Mouse (Mus musculus): Measurements from ENCODE around the gene Wasf3. TPM values are rescaled to one million over a fixed set of nuclear protein-coding genes. Genes with fewer than 3 reads are reported as not detected.
"Not testable (repeated sequence)": the region's sequence is repeated elsewhere in the genome, so short reads cannot be mapped to it uniquely, and the experiment has no call there.

Gene Wasf3
- polyA plus RNA-seq, 1 experiment from 2014 or later: 1.0 TPM

- WGBS: 72% methylated on average over 11 of the region's 11 CpGs
Observed at GRCm38 (mm10) chr5:146451592-146452254, 66.9 kb downstream of the Wasf3 start.

GRCm38 (mm10) chr5:146453556-146453955 is 68.8 kb downstream of the Wasf3 start:
- no peak for ATAC-seq (ENCODE audit: low read depth)
- H3K27me3 ChIP-seq (ENCODE audit: control insufficient read depth, insufficient read depth, low read depth, low read length): no peaks in the 10 kb centered on the region
- no peak overlapping the region for H3K27ac ChIP-seq (ENCODE audit: low read length)
- H3K4me1 ChIP-seq (replicated peaks; ENCODE audit: control insufficient read depth, insufficient read depth, low read length): no peaks in the 10 kb centered on the region
- WGBS: 76% methylated on average over 6 of the region's 6 CpGs
- no peaks in the 10 kb centered on the region for H3K9me3 ChIP-seq (ENCODE audit: control insufficient read depth, low read length)
- H3K36me3 ChIP-seq (ENCODE audit: control insufficient read depth, insufficient read depth, low read length): no peaks in the 10 kb centered on the region
- no peak overlapping the region for H3K9ac ChIP-seq (ENCODE audit: low read length)
- no peak overlapping the region for H3K4me3 ChIP-seq (ENCODE audit: low read length)
- H3K4me2 ChIP-seq (ENCODE audit: low read depth, low read length): no peak overlapping the region

More at GRCm38 (mm10) chr5:146451592-146452254, 66.9 kb downstream of the Wasf3 start:
- H3K27ac ChIP-seq (ENCODE audit: low read length): no peak overlapping the region
- H3K27me3 ChIP-seq (ENCODE audit: control insufficient read depth, insufficient read depth, low read depth, low read length): no peaks in the 10 kb centered on the region
- H3K9ac ChIP-seq (ENCODE audit: low read length): no peak overlapping the region
- H3K4me1 ChIP-seq (replicated peaks; ENCODE audit: control insufficient read depth, insufficient read depth, low read length): no peaks in the 10 kb centered on the region
- no peaks in the 10 kb centered on the region for H3K9me3 ChIP-seq (ENCODE audit: control insufficient read depth, low read length)
- H3K4me3 ChIP-seq (ENCODE audit: low read length): no peak overlapping the region
- ATAC-seq (ENCODE audit: low read depth): no peak
- no peak overlapping the region for H3K4me2 ChIP-seq (ENCODE audit: low read depth, low read length)
- H3K36me3 ChIP-seq (ENCODE audit: control insufficient read depth, insufficient read depth, low read length): no peaks in the 10 kb centered on the region

- no peaks in the 10 kb centered on the region for H3K9me3 ChIP-seq (ENCODE audit: control insufficient read depth, low read length)
- H3K27me3 ChIP-seq (ENCODE audit: control insufficient read depth, insufficient read depth, low read depth, low read length): no peaks in the 10 kb centered on the region
- H3K4me3 ChIP-seq (ENCODE audit: low read length): no peak overlapping the region
- H3K9ac ChIP-seq (ENCODE audit: low read length): no peak overlapping the region
- H3K4me1 ChIP-seq (replicated peaks; ENCODE audit: control insufficient read depth, insufficient read depth, low read length): no peaks in the 10 kb centered on the region
- no peaks in the 10 kb centered on the region for H3K36me3 ChIP-seq (ENCODE audit: control insufficient read depth, insufficient read depth, low read length)
- H3K27ac ChIP-seq (ENCODE audit: low read length): no peak overlapping the region
- no peak for ATAC-seq (ENCODE audit: low read depth)
- no peak overlapping the region for H3K4me2 ChIP-seq (ENCODE audit: low read depth, low read length)
- WGBS: 63% methylated on average over 8 of the region's 8 CpGs
Observed at GRCm38 (mm10) chr5:146461612-146462011, 76.8 kb downstream of the Wasf3 start.

- H3K9ac ChIP-seq (ENCODE audit: low read length): no peak overlapping the region
- no peak overlapping the region for H3K4me3 ChIP-seq (ENCODE audit: low read length)
- no peaks in the 10 kb centered on the region for H3K36me3 ChIP-seq (ENCODE audit: control insufficient read depth, insufficient read depth, low read length)
- no peak overlapping the region for H3K4me2 ChIP-seq (ENCODE audit: low read depth, low read length)
- H3K27ac ChIP-seq (ENCODE audit: low read length): no peak overlapping the region
- no peaks in the 10 kb centered on the region for H3K9me3 ChIP-seq (ENCODE audit: control insufficient read depth, low read length)
- no peaks in the 10 kb centered on the region for H3K27me3 ChIP-seq (ENCODE audit: control insufficient read depth, insufficient read depth, low read depth, low read length)
- ATAC-seq (ENCODE audit: low read depth): no peak
- 88% methylated on average over 19 of the region's 19 CpGs for WGBS
- no peaks in the 10 kb centered on the region for H3K4me1 ChIP-seq (replicated peaks; ENCODE audit: control insufficient read depth, insufficient read depth, low read length)
Observed at GRCm38 (mm10) chr5:146466663-146467062, 81.9 kb downstream of the Wasf3 start.

GRCm38 (mm10) chr5:146468311-146468710 is 83.5 kb downstream of the Wasf3 start:
- WGBS: 86% methylated on average over 9 of the region's 9 CpGs
- H3K4me3 ChIP-seq (ENCODE audit: low read length): no peak overlapping the region
- H3K27me3 ChIP-seq (ENCODE audit: control insufficient read depth, insufficient read depth, low read depth, low read length): no peaks in the 10 kb centered on the region
- no peak overlapping the region for H3K4me2 ChIP-seq (ENCODE audit: low read depth, low read length)
- H3K9me3 ChIP-seq (ENCODE audit: control insufficient read depth, low read length): no peaks in the 10 kb centered on the region
- no peak for ATAC-seq (ENCODE audit: low read depth)
- no peak overlapping the region for H3K27ac ChIP-seq (ENCODE audit: low read length)
- no peak overlapping the region for H3K9ac ChIP-seq (ENCODE audit: low read length)
- H3K4me1 ChIP-seq (replicated peaks; ENCODE audit: control insufficient read depth, insufficient read depth, low read length): no peaks in the 10 kb centered on the region
- H3K36me3 ChIP-seq (ENCODE audit: control insufficient read depth, insufficient read depth, low read length): no peaks in the 10 kb centered on the region

- Histone ChIP-seq H3K4me2 (ENCODE audit: low read depth, low read length) (no peak overlapping the region), H3K4me3 (ENCODE audit: low read length) (no peak overlapping the region), H3K9ac (ENCODE audit: low read length) (no peak overlapping the region), H3K27me3 (ENCODE audit: control insufficient read depth, insufficient read depth, low read depth, low read length) (no peaks in the 10 kb centered on the region), H3K4me1 (replicated peaks; ENCODE audit: control insufficient read depth, insufficient read depth, low read length) (no peaks in the 10 kb centered on the region), H3K27ac (ENCODE audit: low read length) (no peak overlapping the region), H3K9me3 (ENCODE audit: control insufficient read depth, low read length) (no peaks in the 10 kb centered on the region), H3K36me3 (ENCODE audit: control insufficient read depth, insufficient read depth, low read length) (no peaks in the 10 kb centered on the region)
- WGBS: 85% methylated on average over 9 of the region's 9 CpGs
- ATAC-seq (ENCODE audit: low read depth): no peak
Observed at GRCm38 (mm10) chr5:146470821-146471220, 86.0 kb downstream of the Wasf3 start.

- ATAC-seq (ENCODE audit: low read depth): no peak
- 68% methylated on average over 5 of the region's 5 CpGs for WGBS
Observed at GRCm38 (mm10) chr5:146471311-146471710, 86.5 kb downstream of the Wasf3 start.

GRCm38 (mm10) chr5:146471821-146472220 is 87.0 kb downstream of the Wasf3 start:
- Histone ChIP-seq H3K27ac (ENCODE audit: low read length) (no peak overlapping the region), H3K27me3 (ENCODE audit: control insufficient read depth, insufficient read depth, low read depth, low read length) (no peaks in the 10 kb centered on the region), H3K9me3 (ENCODE audit: control insufficient read depth, low read length) (no peaks in the 10 kb centered on the region), H3K4me3 (ENCODE audit: low read length) (no peak overlapping the region), H3K4me2 (ENCODE audit: low read depth, low read length) (no peak overlapping the region), H3K36me3 (ENCODE audit: control insufficient read depth, insufficient read depth, low read length) (no peaks in the 10 kb centered on the region), H3K9ac (ENCODE audit: low read length) (no peak overlapping the region), H3K4me1 (replicated peaks; ENCODE audit: control insufficient read depth, insufficient read depth, low read length) (no peaks in the 10 kb centered on the region)
- ATAC-seq (ENCODE audit: low read depth): no peak
- 92% methylated on average over 12 of the region's 12 CpGs for WGBS

More at GRCm38 (mm10) chr5:146471311-146471710, 86.5 kb downstream of the Wasf3 start:
- H3K27ac ChIP-seq (ENCODE audit: low read length): no peak overlapping the region
- H3K36me3 ChIP-seq (ENCODE audit: control insufficient read depth, insufficient read depth, low read length): no peaks in the 10 kb centered on the region
- no peaks in the 10 kb centered on the region for H3K27me3 ChIP-seq (ENCODE audit: control insufficient read depth, insufficient read depth, low read depth, low read length)
- H3K4me2 ChIP-seq (ENCODE audit: low read depth, low read length): no peak overlapping the region
- no peaks in the 10 kb centered on the region for H3K4me1 ChIP-seq (replicated peaks; ENCODE audit: control insufficient read depth, insufficient read depth, low read length)
- no peak overlapping the region for H3K4me3 ChIP-seq (ENCODE audit: low read length)
- H3K9me3 ChIP-seq (ENCODE audit: control insufficient read depth, low read length): no peaks in the 10 kb centered on the region
- no peak overlapping the region for H3K9ac ChIP-seq (ENCODE audit: low read length)

- H3K4me2 ChIP-seq (ENCODE audit: low read depth, low read length); H3K4me1 ChIP-seq (replicated peaks; ENCODE audit: control insufficient read depth, insufficient read depth, low read length); H3K36me3 ChIP-seq (ENCODE audit: control insufficient read depth, insufficient read depth, low read length); H3K4me3 ChIP-seq (ENCODE audit: low read length); H3K9me3 ChIP-seq (ENCODE audit: control insufficient read depth, low read length); ATAC-seq (ENCODE audit: low read depth); H3K27ac ChIP-seq (ENCODE audit: low read length); H3K9ac ChIP-seq (ENCODE audit: low read length); H3K27me3 ChIP-seq (ENCODE audit: control insufficient read depth, insufficient read depth, low read depth, low read length): not testable (repeated sequence)
- WGBS: 3% methylated on average over 4 of the region's 4 CpGs
Observed at GRCm38 (mm10) chr5:146479564-146479963, 94.8 kb downstream of the Wasf3 start.

- not testable (repeated sequence) for H3K27ac ChIP-seq (ENCODE audit: low read length); H3K4me2 ChIP-seq (ENCODE audit: low read depth, low read length); H3K4me3 ChIP-seq (ENCODE audit: low read length); H3K9ac ChIP-seq (ENCODE audit: low read length); H3K4me1 ChIP-seq (replicated peaks; ENCODE audit: control insufficient read depth, insufficient read depth, low read length); H3K36me3 ChIP-seq (ENCODE audit: control insufficient read depth, insufficient read depth, low read length); ATAC-seq (ENCODE audit: low read depth); H3K9me3 ChIP-seq (ENCODE audit: control insufficient read depth, low read length); H3K27me3 ChIP-seq (ENCODE audit: control insufficient read depth, insufficient read depth, low read depth, low read length)
- WGBS: 67% methylated on average over 1 of the region's 3 CpGs
Observed at GRCm38 (mm10) chr5:146481665-146482064, 96.9 kb downstream of the Wasf3 start, which contains the start of gene Gm6408. Gm6408 (plus strand) TSS chr5:146481965.
